Mouse (Mus musculus) thymus, adult 2 months (tissue): ENCODE data around the gene Col20a1.

ENCODE experiments used
- CTCF ChIP-seq: fragments of 200-500 bp; IDR thresholded peaks from 2 replicates; pipeline ENCODE4 v1.5.1; 2012; ENCODE audit warnings: mild to moderate bottlenecking, control low read depth, low read length, moderate library complexity, borderline replicate concordance; ENCODE audit not compliant: control insufficient read depth, poor library complexity, insufficient read depth; ENCODE audit errors: extremely low read depth
- POLR2A ChIP-seq: fragments of 200-500 bp; IDR thresholded peaks from 2 replicates; pipeline ENCODE4 v1.6.1; 2012; ENCODE audit warnings: mild to moderate bottlenecking, low read length, control low read depth, moderate library complexity; ENCODE audit not compliant: control insufficient read depth, poor library complexity, insufficient read depth; ENCODE audit errors: extremely low read depth

DNA sequence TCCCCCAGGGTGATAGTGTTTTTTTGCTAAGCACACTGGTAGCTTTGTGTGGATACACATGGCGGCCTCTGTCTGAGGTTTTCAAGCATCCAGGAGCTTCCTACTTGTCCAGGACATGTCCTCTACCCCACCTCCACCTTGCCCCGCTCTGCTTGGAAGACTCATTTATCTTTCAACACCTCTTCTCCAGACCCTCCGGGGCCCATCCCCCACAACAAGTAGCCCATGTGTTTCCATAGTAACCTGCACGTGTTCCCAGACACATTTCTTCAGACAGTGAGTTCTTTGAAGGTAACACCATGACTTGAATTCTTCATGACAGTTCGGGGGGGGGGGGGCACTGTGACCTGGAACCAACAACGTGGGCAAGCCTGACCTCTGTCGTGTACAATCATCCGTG lies 71.0 kb downstream of the Col20a1 start:
- TF ChIP-seq POLR2A (no peak), CTCF (no peak)
